Mouse (Mus musculus): ENCODE results near the gene Nmur1.

DNA sequence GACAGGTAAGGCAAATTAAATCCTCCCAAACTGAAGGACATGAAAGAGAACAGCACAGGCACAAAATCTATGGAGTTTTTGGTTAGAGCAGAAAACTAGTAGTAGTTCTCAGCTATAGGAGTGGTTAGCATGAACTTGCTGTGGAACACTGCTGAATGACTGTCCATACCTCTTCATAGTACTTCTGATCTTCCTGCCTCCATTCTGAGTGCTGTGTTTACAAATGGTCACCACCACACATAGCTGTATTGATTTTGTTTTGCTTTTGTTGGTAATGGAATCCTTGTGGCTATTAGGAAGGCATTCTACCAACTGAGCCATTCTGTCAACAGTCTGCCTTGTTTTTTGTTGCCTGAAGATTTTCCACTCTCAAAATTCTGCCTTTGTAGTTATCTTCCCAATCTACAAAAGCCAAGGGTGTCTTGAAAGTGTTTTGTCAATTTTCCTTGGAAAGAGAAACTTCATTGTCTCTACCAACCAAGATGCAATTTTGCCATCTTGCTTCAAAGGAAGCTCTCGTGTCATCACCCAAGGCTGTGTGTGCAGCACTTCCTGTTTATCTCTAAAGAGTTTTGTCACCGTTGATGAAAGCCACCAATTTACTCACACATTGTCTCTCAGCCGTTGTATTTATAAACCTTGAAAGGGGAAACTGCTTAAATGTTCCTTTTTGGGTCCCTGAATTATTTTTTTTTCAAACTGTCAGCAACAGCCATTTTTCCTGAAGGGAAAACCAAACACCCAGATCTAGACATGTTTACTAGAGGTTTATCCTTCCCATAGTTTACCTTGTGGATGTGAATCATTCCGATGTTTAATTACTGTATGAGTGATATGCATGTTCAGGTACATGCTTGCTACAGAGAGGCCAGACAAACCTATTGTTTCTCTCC, 81.8 kb downstream of the Nmur1 start:
- TF ChIP-seq CTCF (IDR thresholded peaks at IDR 0.05; ENCODE audit: extremely low read depth, insufficient read depth, insufficient read length, insufficient replicate concordance): no peak
- TF ChIP-seq POLR2A (IDR thresholded peaks at IDR 0.05; ENCODE audit: low read depth, low read length): no peak

Data from spleen, adult 2 months (tissue).